Mouse (Mus musculus): ENCODE data around the gene Rab5b. TPM values are rescaled to one million over a fixed set of nuclear protein-coding genes. Genes with fewer than 3 reads are reported as not detected.
A peak's percentile ranks its signal among the peaks of the same experiment; 100 is the strongest.

The Rab5b gene
- polyA plus RNA-seq, 1 experiment = 11.0 TPM

DNA sequence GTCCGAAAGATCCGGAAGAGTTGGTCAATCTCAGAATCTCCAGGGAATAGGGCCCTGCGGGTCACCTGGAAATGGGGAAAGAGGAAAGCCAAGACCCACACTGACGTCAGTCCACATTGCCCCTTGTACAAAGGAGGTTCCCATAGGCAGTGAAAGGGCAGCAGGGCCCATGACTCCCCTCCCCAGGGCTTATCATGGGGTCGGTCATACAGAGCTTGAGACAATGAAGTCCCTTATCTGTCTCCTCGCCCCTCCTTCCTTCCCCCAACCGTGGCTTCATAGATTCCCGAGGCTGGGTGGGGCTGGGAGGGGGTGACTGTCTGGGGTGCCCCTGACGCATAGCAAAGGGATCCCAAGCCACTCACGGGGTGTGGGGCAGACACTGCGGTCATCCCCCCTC, 3.5 kb upstream of the Rab5b start:
- peaks cover 57% of the 10 kb centered on the region for H3K36me3 ChIP-seq (replicated peaks; ENCODE audit: low read length)
- H3K4me3 ChIP-seq (replicated peaks) = no peak overlapping the region
- TF ChIP-seq GATA1 (IDR thresholded peaks at IDR 0.05; ENCODE audit: borderline replicate concordance, low read length) = no peak
- no peak for TF ChIP-seq FLI1 (IDR thresholded peaks at IDR 0.05; ENCODE audit: low read length)
- H3K9me3 ChIP-seq = no peaks in the 10 kb centered on the region
- H3K4me1 ChIP-seq = peaks cover 56% of the 10 kb centered on the region
- H3K27me3 ChIP-seq (replicated peaks) = no peaks in the 10 kb centered on the region

DNA sequence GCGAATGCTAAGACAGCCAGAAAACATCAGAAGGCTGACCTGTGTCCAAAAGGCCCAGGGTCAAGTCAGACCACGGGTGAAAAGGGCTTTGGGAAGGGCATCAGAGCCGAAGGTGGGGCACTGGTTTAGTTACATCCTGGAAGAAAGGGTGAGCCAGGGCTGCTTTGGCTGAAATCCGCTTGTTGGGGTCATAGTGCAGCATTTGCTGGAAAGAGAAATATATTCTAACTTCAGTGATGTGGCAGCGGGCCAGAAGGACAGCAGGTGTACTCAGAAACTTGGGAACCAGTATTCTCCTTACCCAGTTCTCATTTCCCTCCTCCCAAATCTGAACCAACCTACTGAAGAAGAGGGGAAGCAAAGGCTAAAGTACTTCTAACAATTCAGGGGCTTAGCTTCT, 2.9 kb upstream of the Rab5b start:
- TF ChIP-seq FLI1 (IDR thresholded peaks at IDR 0.05; ENCODE audit: low read length) = no peak
- no peak for TF ChIP-seq GATA1 (IDR thresholded peaks at IDR 0.05; ENCODE audit: borderline replicate concordance, low read length)
- Histone ChIP-seq H3K27me3 (replicated peaks) (no peaks in the 10 kb centered on the region), H3K4me3 (replicated peaks) (no peak overlapping the region), H3K9me3 (no peaks in the 10 kb centered on the region), H3K36me3 (replicated peaks; ENCODE audit: low read length) (peaks cover 57% of the 10 kb centered on the region), H3K4me1 (peaks cover 58% of the 10 kb centered on the region)

DNA sequence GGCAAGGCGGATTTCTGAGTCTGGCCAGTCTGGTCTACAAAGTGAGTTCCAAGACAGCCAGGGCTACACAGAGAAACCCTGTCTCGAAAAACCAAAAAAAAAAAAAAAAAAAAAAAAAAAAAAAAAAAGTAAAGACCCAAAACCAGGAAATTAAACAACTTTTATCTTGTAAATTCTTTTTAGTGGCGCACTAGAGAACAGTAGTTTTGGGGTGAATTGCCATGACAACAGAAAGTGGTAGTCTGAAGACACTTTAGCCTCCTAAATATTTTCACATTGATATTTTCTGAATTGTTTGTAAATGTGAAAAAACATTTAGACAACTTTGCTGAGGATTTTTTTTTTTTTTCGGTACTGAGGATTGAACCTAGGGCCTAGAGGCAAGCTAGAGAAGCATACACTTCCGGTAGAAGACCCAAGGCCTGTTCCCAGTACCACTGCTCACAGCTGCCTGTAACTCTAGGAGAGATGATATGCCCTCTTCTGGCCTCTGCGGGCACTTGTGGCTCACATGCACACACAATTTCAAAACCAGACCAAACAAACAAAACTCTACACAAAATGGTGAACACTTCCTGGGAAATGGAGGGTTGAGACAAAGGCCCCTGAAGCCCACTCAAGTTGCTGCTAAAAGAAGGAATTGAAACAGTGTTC, 1.1 kb upstream of the Rab5b start:
- no peak for TF ChIP-seq FLI1 (IDR thresholded peaks at IDR 0.05; ENCODE audit: low read length)
- no peak for TF ChIP-seq GATA1 (IDR thresholded peaks at IDR 0.05; ENCODE audit: borderline replicate concordance, low read length)
- Histone ChIP-seq H3K36me3 (replicated peaks; ENCODE audit: low read length) (peaks cover 58% of the 10 kb centered on the region), H3K4me1 (peaks cover 60% of the 10 kb centered on the region), H3K9me3 (no peaks in the 10 kb centered on the region), H3K27me3 (replicated peaks) (no peaks in the 10 kb centered on the region), H3K4me3 (replicated peaks) (peak overlapping the region; percentile 91)

DNA sequence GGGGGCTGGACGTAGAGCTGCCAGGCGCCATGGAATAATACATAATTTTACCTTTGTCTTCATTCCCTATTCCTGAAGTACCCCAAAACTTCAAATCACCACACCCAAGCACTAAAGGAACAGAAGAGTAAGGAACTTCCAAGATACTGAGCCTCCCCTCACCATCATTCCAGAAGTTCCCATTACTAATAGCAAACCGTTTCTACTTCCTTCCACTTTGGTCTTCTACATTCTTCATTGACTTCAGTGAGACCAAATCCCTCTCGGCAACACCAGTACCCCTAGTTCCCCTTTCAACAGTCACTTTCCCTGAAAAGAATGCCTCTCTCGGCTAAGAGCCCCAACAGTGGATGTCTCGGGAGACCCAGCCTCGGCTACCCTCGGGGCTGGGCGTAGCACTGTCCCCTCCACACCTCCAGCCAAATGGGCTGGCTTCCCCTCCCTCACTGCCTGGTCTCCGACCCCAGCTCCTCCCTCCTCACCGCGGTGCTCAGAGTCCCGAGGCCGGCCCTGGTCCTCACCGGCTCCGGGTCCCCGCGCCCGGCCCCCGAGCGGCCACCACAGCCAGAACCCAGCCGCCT, 563 bp downstream of the Rab5b start:
- no peak for TF ChIP-seq GATA1 (IDR thresholded peaks at IDR 0.05; ENCODE audit: borderline replicate concordance, low read length)
- TF ChIP-seq FLI1 (IDR thresholded peaks at IDR 0.05; ENCODE audit: low read length) = no peak
- H3K4me1 ChIP-seq = peaks cover 64% of the 10 kb centered on the region
- H3K36me3 ChIP-seq (replicated peaks; ENCODE audit: low read length) = peaks cover 52% of the 10 kb centered on the region

DNA sequence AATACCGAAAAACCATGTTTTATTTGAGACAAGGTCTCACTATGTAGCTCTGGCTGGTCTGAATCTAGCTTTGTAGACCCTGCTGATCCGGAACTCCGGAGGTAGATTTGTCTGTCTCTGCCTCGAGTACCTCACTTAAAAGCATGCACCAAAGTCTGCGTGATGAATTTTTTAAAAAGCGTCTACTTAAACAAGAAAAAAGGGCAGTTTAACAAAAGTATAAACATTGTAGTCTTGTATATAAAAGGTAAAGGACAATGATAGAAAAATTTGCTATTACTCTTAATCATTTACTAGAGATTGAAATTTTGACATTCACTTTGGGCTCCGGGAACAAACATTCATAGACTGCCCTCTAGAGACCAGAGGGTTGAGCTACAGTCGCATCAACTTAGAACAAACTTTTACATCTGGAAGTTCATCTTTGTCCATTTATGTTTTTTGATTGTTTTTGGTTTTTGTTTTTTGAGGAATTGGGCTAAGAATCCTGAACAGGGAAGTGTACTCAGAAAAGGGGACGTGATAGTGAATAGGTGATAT, 21.5 kb downstream of the Rab5b start:
- H3K27me3 ChIP-seq (replicated peaks) = peaks cover 40% of the 10 kb centered on the region
- no peak for TF ChIP-seq FLI1 (IDR thresholded peaks at IDR 0.05; ENCODE audit: low read length)
- no peak for TF ChIP-seq GATA1 (IDR thresholded peaks at IDR 0.05; ENCODE audit: borderline replicate concordance, low read length)
- H3K4me3 ChIP-seq (replicated peaks) = peak overlapping the region; percentile 94
- H3K9me3 ChIP-seq = no peaks in the 10 kb centered on the region
- peaks cover 4% of the 10 kb centered on the region for H3K36me3 ChIP-seq (replicated peaks; ENCODE audit: low read length)
- peaks cover 11% of the 10 kb centered on the region for H3K4me1 ChIP-seq

More for the DNA sequence above, 563 bp downstream of the Rab5b start:
- no peaks in the 10 kb centered on the region for H3K9me3 ChIP-seq
- H3K27me3 ChIP-seq (replicated peaks) = no peaks in the 10 kb centered on the region
- H3K4me3 ChIP-seq (replicated peaks) = peak overlapping the region; percentile 91

DNA sequence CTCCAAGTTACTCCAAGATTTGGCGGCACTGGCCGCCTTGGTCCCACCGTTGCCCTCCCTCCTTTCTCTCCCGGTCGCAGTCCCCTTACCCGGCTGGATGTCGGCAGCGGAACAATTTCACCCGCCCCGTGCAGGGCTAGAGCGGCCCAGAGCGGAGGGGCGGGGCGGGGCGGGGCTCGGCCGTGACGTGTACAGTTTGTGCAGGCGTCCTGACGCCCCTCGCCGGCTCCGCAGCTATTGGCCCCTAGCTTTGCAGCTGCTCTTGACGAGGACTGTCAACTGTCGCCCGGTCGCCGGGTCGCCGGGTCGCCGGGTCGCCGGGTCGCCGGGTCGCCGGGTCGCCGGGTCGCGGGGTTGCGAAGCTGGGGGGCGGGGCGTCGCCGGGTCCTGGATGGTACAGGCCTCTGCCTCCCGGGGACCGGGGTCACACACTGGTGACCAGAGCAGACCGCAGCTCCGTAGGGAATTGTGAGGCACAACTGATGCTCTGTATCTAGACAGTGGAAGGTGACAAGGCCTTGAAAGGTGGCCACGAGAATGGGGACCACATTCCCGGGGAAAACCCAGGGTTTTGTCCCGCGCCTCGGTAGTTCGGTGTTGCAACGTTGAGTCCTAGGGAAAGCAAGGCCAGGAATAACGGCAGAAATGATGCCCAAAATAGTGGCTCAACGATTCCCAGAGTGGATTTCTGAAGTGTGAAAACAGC, 22.1 kb downstream of the Rab5b start, which contains the start of gene Suox:
Gene Suox, minus strand, starts transcription at position 311 of the 706 bp plus-strand sequence.
- H3K27me3 ChIP-seq (replicated peaks) = peaks cover 46% of the 10 kb centered on the region
- no peaks in the 10 kb centered on the region for H3K9me3 ChIP-seq
- peaks cover 17% of the 10 kb centered on the region for H3K4me1 ChIP-seq
- H3K36me3 ChIP-seq (replicated peaks; ENCODE audit: low read length) = no peaks in the 10 kb centered on the region
- TF ChIP-seq FLI1 (IDR thresholded peaks at IDR 0.05; ENCODE audit: low read length) = no peak
- TF ChIP-seq GATA1 (IDR thresholded peaks at IDR 0.05; ENCODE audit: borderline replicate concordance, low read length) = no peak
- H3K4me3 ChIP-seq (replicated peaks) = peak within 1 kb of the TSS; percentile 94

DNA sequence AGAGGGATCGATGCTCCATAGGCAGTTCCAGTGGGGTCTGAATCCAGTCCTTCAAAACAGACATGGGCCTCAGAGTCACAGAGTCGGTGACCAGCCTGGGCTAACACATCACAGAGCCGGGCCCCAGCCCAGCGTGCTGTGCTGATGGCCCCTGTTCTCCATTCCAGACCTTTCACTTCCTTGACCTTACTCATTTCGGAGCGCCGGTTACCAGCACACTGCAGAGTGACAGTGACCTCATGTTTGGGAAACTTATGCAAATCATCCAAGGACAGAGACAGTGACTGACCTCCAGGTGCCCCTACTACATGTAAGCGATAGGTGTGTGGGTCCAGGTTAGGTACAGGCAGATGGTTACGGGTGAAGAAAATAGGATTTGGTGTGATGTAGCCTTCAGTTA, 24.9 kb downstream of the Rab5b start:
- TF ChIP-seq FLI1 (IDR thresholded peaks at IDR 0.05; ENCODE audit: low read length) = no peak
- TF ChIP-seq GATA1 (IDR thresholded peaks at IDR 0.05; ENCODE audit: borderline replicate concordance, low read length) = no peak
- H3K27me3 ChIP-seq (replicated peaks) = peaks cover 71% of the 10 kb centered on the region
- H3K4me3 ChIP-seq (replicated peaks) = no peak overlapping the region
- peaks cover 24% of the 10 kb centered on the region for H3K4me1 ChIP-seq
- no peaks in the 10 kb centered on the region for H3K36me3 ChIP-seq (replicated peaks; ENCODE audit: low read length)
- H3K9me3 ChIP-seq = no peaks in the 10 kb centered on the region

DNA sequence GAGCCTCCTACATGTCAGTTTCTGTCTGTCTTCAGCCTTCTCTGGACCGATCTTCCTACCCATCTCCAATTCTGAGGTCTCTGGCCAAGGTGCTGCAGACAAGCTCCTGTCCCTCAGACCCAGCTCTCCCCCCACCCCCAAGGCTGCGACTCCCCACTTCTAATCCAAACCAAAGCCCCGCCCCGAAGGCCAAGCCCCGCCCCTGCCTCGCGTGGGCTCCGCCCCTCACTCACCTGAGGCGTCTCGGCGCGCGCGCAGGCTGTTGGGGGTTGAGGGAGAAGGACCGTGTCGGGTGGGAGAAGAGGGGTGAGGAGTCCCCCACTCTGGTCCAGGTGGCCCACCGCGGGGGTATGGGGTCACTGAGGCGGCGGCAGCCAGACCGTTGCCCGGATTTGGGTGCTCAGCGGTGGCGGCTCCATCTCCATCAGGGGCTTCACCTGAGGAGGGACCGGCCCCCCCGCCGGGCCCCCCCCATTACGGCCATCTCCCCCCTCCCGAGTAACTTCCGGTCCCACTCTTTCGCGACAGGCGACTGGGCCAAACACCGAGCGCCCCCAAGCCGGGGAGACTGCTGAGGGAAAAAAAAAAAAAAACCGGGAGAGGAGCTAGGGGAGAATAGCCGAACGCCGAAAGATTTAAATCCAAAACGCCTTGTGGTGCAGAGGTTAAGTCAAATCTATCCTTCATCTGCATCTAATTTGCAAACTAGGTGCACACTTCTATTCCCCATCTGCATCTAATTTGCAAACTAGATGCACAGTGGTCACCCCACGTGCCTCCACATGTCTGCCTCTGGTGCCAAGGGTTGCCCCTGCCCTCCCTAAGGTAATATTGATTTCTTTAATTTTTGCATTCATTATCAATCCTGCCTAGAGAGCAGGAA, 27.0 kb downstream of the Rab5b start:
- Histone ChIP-seq H3K4me1 (peaks cover 27% of the 10 kb centered on the region), H3K4me3 (replicated peaks) (peak overlapping the region; percentile 90), H3K36me3 (replicated peaks; ENCODE audit: low read length) (no peaks in the 10 kb centered on the region), H3K9me3 (peaks cover 7% of the 10 kb centered on the region; the same call in 1 of the 2 replicates), H3K27me3 (replicated peaks) (peaks cover 80% of the 10 kb centered on the region)
- no peak for TF ChIP-seq GATA1 (IDR thresholded peaks at IDR 0.05; ENCODE audit: borderline replicate concordance, low read length)
- TF ChIP-seq FLI1 (IDR thresholded peaks at IDR 0.05; ENCODE audit: low read length) = no peak

DNA sequence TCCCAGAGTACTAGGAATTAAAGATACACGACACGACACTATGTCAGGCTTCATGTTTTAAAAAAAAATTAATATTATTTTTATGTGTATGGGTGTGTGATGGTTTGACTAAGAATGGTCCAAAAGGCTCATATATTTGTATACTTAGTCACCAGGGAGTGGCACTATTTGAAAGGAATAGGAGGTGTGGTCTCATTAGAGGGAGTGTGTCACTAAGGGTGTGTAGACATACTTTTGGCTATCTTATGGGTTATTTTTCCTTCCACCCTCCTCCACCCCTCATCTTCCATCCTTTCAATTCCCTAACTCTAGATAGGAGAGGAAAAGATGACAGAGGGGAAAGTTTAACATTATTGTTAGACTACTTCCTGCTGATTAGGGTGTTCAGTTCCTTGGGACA, 30.3 kb downstream of the Rab5b start:
- Histone ChIP-seq H3K36me3 (replicated peaks; ENCODE audit: low read length) (no peaks in the 10 kb centered on the region), H3K9me3 (peaks cover 7% of the 10 kb centered on the region; the same call in 1 of the 2 replicates), H3K4me3 (replicated peaks) (no peak overlapping the region), H3K4me1 (peaks cover 35% of the 10 kb centered on the region), H3K27me3 (replicated peaks) (peaks cover 69% of the 10 kb centered on the region)
- no peak for TF ChIP-seq FLI1 (IDR thresholded peaks at IDR 0.05; ENCODE audit: low read length)
- no peak for TF ChIP-seq GATA1 (IDR thresholded peaks at IDR 0.05; ENCODE audit: borderline replicate concordance, low read length)

Data from megakaryocyte, embryonic 14.5 days (primary cell).